Mouse (Mus musculus): ENCODE data around the gene Smtnl2.
"Not testable (repeated sequence)": the region's sequence is repeated elsewhere in the genome, so short reads cannot be mapped to it uniquely, and the experiment has no call there.

Smtnl2 gene

DNA sequence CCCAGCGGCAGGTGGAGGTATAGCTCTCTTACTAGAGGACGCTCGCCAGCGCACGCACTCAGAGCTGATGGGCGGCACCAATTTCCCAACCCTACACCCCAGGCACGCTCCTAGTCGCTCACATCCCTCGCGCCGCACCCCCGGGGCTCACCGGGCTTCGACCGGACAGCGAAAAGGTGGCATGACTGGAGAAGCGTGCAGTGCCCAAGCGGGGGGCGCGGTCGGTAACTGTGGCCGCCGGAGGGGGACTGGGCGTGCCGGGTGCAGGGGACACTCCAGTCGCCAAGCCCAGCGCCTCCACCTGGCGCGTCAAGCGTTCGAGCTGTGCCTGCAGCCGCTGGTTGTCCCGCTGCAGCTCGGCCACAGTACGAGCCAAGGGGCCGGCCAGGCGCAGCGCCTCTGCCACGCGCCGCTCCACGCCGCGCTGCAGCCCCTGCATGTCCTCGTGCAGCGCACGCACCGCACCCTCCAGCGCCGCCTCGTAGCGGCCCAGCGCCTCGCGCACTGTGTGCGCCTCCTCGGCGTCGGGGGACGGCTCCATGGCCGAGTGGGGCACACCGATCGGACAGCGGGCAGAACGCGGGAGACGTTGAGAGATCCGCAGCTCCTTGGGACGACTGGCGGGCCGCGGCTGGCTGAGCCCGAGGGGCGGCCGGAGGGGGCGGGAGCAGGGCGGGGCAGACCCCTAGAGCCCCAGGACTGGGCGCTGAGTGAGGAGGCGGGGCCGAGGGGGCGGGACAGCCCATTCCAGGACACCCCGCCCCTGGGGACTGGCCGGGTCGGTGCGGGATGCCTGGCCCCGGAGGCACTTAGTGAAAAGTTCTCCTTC, at the start of gene Smtnl2:
Smtnl2 (minus strand) TSS at position 621 of the 829 bp plus-strand sequence.
- DNase-seq (ENCODE audit: low read depth, low spot score), result peak; percentile 85

GRCm38 (mm10) chr11:72458502-72458901, 47.0 kb upstream of the Smtnl2 start:
- no peak for DNase-seq (ENCODE audit: low read depth, low spot score)

- no peak for DNase-seq (ENCODE audit: low read depth, low spot score)
Measured at GRCm38 (mm10) chr11:72457995-72458496, 46.5 kb upstream of the Smtnl2 start.

DNA sequence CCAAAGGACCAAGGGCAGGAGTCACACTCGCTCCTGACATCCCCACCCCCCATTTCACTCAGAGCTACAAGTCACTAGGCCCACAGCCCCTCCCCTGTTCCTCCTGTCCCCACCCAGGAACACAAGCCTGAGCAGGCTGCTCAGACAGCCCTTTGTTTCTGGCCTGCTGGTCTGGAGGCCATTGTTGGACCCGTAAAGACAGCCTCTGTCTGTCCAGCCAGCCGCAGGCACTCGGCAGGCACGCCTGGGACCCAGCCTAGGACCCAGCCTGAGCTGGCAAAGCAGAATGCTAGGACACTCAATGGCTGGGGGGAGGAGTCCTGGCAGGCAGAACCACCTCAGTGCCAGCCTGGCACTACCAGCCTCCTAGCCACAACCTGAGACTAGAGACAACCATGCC, 44.2 kb upstream of the Smtnl2 start:
- no peak for DNase-seq (ENCODE audit: low read depth, low spot score)

DNA sequence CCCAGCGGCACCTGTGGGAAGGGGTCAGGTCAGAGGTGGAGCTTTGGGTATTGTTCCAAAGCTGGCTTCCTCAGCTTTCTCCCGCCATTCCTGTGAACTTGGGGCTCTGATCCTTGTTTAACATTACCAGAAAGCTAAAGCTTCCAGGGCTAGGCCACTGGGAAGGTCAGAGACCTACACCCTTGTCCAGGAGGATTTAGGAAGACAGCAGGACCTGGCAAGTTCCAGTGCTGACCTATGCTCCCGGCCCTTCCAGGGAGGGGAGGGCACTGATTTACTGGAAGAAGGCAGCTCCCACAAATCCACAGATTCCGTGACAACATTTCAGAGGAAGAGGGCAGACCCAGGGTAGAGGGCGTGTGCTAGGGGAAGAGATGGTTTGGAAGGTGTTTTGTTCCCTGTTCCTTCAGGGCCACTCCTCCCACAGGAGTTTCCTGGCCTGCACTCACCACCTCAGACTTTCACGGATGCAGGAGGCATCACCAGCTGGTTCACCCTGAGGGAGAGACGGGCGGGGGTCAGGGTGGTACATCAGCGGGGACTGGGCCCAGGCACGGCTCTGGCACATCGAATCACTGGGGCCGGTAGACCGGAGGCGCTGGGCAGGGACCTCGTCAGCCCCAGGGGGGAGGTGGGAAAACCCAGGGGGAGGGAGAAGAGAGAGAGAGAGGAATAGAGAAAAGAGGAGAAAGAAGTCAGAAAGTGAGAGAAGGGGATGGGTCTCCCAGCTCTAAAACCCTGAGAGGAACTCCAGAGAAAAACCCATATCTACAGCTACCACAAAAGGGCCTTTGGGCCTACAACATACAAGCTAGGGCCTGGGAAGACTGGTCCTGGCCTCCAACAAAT, 41.8 kb upstream of the Smtnl2 start:
- no peak for DNase-seq (ENCODE audit: low read depth, low spot score)

GRCm38 (mm10) chr11:72452140-72452665, 40.7 kb upstream of the Smtnl2 start:
- DNase-seq (ENCODE audit: low read depth, low spot score), result no peak

DNA sequence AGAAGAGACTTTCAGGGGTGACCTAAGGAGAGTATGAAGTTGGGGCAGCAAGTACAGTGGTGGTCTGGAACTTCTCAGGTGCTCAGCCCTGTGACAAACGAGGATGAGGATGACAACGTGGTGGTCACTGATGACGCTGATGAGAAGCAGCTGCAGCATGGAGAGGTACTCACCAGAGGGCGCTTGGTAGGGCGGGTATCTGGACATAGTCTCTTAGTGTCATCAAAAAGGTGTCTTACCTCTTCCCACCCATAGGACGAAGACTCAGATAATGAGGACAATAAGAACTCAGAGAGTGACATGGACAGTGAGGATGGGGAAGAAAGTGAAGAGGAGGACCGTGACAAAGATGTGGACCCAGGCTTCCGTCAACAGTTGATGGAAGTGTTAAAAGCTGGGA, 36.0 kb upstream of the Smtnl2 start:
- DNase-seq (ENCODE audit: low read depth, low spot score), result no peak

- DNase-seq (ENCODE audit: low read depth, low spot score), result peak; percentile 58
Measured at GRCm38 (mm10) chr11:72446311-72447105, 35.0 kb upstream of the Smtnl2 start.

DNA sequence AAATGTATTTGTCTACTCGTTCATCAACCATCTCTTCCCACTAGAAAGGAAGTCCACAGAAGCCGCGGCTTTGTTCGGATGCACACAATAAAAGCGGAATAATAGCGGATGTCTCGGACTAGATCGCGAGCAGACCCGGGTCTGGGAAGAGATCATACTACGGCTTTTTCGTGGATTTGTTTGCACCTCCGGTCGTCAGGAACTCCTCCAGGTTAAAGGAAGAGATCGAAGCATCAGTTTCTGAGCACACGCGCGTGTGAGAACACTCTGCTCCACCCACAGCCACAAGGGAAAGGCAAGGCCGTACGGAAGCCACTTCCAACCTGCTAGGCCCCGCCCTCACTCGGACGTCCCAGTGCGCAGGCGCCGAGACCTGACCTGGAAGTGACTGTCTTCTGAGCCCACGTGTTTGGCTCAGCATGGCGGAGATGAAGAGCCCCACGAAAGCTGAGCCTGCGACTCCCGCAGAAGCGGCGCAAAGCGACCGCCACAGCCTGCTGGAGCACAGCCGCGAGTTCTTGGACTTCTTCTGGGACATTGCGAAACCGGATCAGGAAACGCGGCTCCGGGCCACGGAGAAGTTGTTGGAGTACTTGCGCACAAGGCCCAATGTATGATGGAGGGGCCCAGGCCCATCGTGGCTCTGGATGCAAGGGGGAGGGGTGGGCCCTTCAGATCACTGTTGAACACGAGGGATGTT, 29.6 kb upstream of the Smtnl2 start, which contains the start of gene Mybbp1a:
Mybbp1a (plus strand) TSS at position 391 of the 700 bp plus-strand sequence.
- peak; percentile 96 for DNase-seq (ENCODE audit: low read depth, low spot score)

DNA sequence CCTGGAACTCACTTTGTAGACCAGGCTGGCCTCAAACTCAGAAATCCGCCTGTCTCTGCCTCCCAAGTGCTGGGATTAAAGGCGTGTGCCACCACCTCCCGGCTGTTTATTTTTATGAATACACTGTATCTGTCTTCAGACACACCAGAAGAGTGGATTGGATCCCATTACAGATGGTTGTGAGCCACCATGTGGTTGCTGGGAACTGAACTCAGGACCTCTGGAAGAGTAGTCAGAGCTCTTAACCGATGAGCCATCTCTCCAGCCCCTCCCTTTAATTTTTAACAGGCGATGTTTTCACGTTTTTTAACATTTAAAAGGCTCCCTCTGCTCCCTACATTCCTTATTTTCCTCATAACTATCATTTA, 29.1 kb upstream of the Smtnl2 start:
- not testable (repeated sequence) for DNase-seq (ENCODE audit: low read depth, low spot score)

- DNase-seq (ENCODE audit: low read depth, low spot score), result no peak
Measured at GRCm38 (mm10) chr11:72438411-72438810, 26.9 kb upstream of the Smtnl2 start.

- DNase-seq (ENCODE audit: low read depth, low spot score), result no peak
Measured at GRCm38 (mm10) chr11:72436756-72437650, 25.5 kb upstream of the Smtnl2 start.

DNA sequence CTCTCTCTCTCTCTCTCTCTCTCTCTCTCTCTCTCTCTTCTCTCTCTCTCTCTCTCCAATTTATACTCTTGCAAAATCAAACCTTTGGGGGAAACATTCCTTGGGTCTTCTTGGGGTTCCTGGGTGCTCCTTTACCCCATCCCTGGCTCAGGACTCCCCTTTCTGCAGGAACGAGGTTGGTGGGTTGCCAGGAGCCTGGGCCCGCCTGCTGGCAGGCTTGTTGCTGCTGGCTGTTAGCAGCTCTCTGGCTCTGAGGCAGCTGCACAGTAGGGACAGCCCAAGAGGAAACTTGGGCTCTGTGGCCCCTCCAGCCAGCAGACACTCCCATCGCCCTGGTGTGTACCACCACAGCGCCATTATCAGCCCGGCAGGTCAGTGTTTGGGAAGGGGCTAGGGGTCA, 24.8 kb upstream of the Smtnl2 start:
- no peak for DNase-seq (ENCODE audit: low read depth, low spot score)

DNA sequence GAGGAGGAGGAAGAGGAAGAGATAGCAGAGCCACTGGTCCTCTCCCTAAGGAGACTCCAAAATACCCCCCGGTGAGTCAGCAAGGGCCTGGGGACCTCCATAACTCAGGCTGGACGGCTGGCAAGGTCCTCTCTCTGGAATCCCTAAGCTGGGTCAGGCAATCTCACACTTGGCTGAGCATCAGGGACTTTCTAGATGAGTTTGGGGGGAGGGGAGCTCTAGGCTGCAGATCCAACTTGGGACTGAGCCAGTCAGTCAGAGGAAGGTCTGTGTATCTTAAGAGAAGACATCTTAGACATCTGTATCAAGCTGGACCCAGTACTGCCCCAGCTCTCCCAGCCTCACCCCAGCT, 24.2 kb upstream of the Smtnl2 start:
- no peak for DNase-seq (ENCODE audit: low read depth, low spot score)

- DNase-seq (ENCODE audit: low read depth, low spot score), result no peak
Measured at GRCm38 (mm10) chr11:72434963-72435693, 23.6 kb upstream of the Smtnl2 start, which contains the start of gene Ggt6. TSS of gene Ggt6 (plus strand) at chr11:72435526.

DNA sequence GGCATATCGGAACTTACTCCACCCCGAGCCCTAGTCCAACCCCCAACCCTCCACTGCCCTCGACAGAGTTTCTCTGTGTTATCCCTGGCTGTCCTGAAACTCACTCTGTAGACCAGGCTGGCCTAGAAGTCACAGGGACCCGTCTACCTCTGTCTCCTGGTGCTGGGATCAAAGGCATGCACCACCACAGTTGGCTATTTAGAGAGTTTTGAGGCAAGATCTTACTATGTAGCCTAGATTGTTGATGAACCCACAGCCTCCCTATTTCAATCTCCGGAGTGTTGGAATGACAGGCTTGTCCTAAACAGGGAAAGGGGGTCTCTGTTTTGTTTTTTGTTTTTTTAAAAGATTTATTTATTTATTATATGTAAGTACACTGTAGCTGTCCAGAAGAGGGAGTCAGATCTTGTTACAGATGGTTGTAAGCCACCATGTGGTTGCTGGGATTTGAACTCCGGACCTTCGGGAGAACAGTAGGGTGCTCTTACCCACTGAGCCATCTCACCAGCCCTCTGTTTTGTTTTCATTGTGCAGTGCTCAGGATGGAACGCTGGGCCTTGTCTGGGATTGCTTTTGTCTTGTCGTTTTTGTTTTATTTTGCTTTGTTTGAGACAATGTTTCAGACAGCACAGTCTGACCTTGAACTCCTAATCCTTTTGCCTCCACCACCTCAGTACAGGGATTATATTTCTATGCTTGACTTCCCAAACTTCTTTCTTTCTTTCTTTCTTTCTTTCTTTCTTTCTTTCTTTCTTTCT, 19.0 kb upstream of the Smtnl2 start:
- DNase-seq (ENCODE audit: low read depth, low spot score), result not testable (repeated sequence)

GRCm38 (mm10) chr11:72429288-72429690, 17.8 kb upstream of the Smtnl2 start:
- peak; percentile 84 for DNase-seq (ENCODE audit: low read depth, low spot score)

- DNase-seq (ENCODE audit: low read depth, low spot score), result peak; percentile 71
Measured at GRCm38 (mm10) chr11:72428694-72429093, 17.2 kb upstream of the Smtnl2 start.

Measured in mesoderm, embryonic 11.5 days (tissue).